Mouse (Mus musculus) kidney, postnatal 0 days (tissue): ENCODE data around the gene Irf2bp1. TPM values are rescaled to one million over a fixed set of nuclear protein-coding genes. Genes with fewer than 3 reads are reported as not detected.

ENCODE experiments used
- ATAC-seq: fragments of 200-750 bp; cut with Nextera tagmentation; replicated peaks from 2 replicates; pipeline ENCODE4 v1.8.0; 2017; ENCODE audit warnings: low read depth, moderate number of reproducible peaks, moderate TSS enrichment, moderate library complexity; ENCODE audit not compliant: low FRiP score
- DNase-seq: peaks from one replicate; pipeline ENCODE4 v3.0.0-alpha.2; 2016; ENCODE audit warnings: low spot score
- H3K27ac ChIP-seq: fragments of 300-500 bp; sonication (generic); 2 replicates; pipeline ENCODE4 v1.5.1; 2014; ENCODE audit warnings: mild to moderate bottlenecking
- H3K27me3 ChIP-seq: fragments of 300-500 bp; sonication (generic); 2 replicates; pipeline ENCODE4 v1.6.1; 2014; ENCODE audit warnings: low read length, mixed read lengths; ENCODE audit not compliant: insufficient read depth
- H3K36me3 ChIP-seq: fragments of 300-500 bp; sonication (generic); 2 replicates; pipeline ENCODE4 v1.6.1; 2014; ENCODE audit warnings: low read length, mixed read lengths; ENCODE audit not compliant: insufficient read depth
- H3K4me1 ChIP-seq: fragments of 300-500 bp; sonication (generic); replicated peaks from 2 replicates; pipeline ENCODE4 v1.6.1; 2014; ENCODE audit warnings: antibody characterized with exemption, low read length, mixed read lengths; ENCODE audit not compliant: insufficient read depth
- H3K4me2 ChIP-seq: fragments of 300-500 bp; sonication (generic); 2 replicates; pipeline ENCODE4 v1.6.1; 2014; ENCODE audit warnings: mild to moderate bottlenecking, low read length, moderate library complexity, mixed read lengths
- H3K4me3 ChIP-seq: fragments of 300-500 bp; sonication (generic); replicated peaks from 2 replicates; pipeline ENCODE4 v1.5.1; 2014; ENCODE audit warnings: low read depth, low read length
- H3K9ac ChIP-seq: fragments of 300-500 bp; sonication (generic); 2 replicates; pipeline ENCODE4 v1.6.1; 2014; ENCODE audit warnings: low read depth, low read length
- H3K9me3 ChIP-seq: fragments of 300-500 bp; sonication (generic); replicated peaks from 2 replicates; pipeline ENCODE4 v1.6.1; 2016; ENCODE audit warnings: low read length, inconsistent platforms, mixed read lengths
- CTCF ChIP-seq: IDR thresholded peaks from 2 replicates; pipeline ENCODE4 v1.5.1; 2016; ENCODE audit warnings: antibody characterized with exemption, low read depth, mild to moderate bottlenecking, moderate library complexity
- WGBS: fragments of 180-500 bp; shearing (Covaris S2); extraction: QIAGEN DNeasy Blood & Tissue Kit; methylation state at CpG from one replicate; pipeline ENCODE4 v1.1.7; 2014; 5-methylcytosine and 5-hydroxymethylcytosine counted together
- polyA plus RNA-seq: library from polyadenylated mRNA; unstranded; fragments of >200 nt; fragmentation: Nextera tagmentation; extraction: Ambion mirVana; gene quantifications from 2 replicates; pipeline ENCODE4 v1.2.1, GENCODE M21; 2015

The Irf2bp1 gene
- polyA plus RNA-seq, 1 experiment from 2014 or later = 17.3 TPM

- Histone ChIP-seq H3K4me3 (peak overlapping the region; percentile 34), H3K27me3 (no peaks in the 10 kb centered on the region), H3K9ac (peak overlapping the region; percentile 58), H3K4me1 (peaks cover 34% of the 10 kb centered on the region), H3K27ac (peak overlapping the region; percentile 79), H3K4me2 (peak overlapping the region; percentile 57), H3K36me3 (peaks cover 9% of the 10 kb centered on the region; the same call in 1 of the 2 replicates), H3K9me3 (no peaks in the 10 kb centered on the region)
- WGBS = 2% methylated on average over 17 of the region's 17 CpGs
- no peak for TF ChIP-seq CTCF
- peak; percentile 97 for DNase-seq
- peak; percentile 29 for ATAC-seq
Observed at GRCm38 (mm10) chr7:19002848-19003498, 871 bp upstream of the Irf2bp1 start.

GRCm38 (mm10) chr7:19004631-19005079, 811 bp downstream of the Irf2bp1 start:
- 5% methylated on average over 34 of the region's 34 CpGs for WGBS
- TF ChIP-seq CTCF = no peak
- no peak; the same call in 1 of the 2 replicates for ATAC-seq

DNA sequence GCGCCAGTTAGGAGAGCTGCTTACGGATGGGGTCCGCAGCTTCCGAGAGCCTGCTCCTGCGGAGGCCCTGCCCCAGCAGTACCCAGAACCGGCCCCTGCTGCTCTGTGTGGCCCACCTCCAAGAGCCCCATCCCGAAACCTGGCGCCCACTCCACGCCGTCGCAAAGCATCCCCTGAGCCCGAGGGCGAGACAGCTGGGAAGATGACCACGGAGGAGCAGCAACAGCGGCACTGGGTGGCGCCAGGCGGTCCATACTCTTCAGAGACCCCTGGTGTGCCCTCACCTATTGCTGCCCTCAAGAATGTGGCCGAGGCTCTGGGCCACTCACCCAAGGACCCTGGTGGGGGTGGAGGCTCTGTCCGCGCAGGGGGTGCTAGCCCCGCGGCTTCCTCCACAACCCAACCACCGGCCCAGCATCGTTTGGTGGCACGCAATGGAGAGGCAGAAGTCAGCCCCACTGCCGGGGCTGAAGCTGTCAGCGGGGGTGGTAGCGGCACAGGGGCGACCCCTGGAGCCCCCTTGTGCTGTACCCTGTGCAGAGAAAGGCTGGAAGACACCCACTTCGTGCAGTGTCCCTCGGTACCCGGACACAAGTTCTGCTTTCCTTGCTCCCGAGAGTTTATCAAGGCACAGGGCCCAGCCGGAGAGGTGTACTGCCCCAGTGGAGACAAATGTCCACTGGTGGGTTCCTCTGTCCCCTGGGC, 1.7 kb downstream of the Irf2bp1 start:
- Histone ChIP-seq H3K27ac (0 out of 2 replicates have a peak overlapping the region, but pooled peaks have one; percentile 95), H3K4me3 (peak overlapping the region; percentile 79; the same call in 1 of the 2 replicates), H3K4me1 (peaks cover 34% of the 10 kb centered on the region), H3K9me3 (no peaks in the 10 kb centered on the region), H3K36me3 (peaks cover 9% of the 10 kb centered on the region; the same call in 1 of the 2 replicates), H3K4me2 (peak overlapping the region; percentile 98), H3K27me3 (no peaks in the 10 kb centered on the region), H3K9ac (no peak overlapping the region)
- no peak for TF ChIP-seq CTCF
- DNase-seq (no peak), ATAC-seq (no peak)
- 81% methylated on average over 34 of the region's 34 CpGs for WGBS

More at GRCm38 (mm10) chr7:19004631-19005079, 811 bp downstream of the Irf2bp1 start:
- peak overlapping the region; percentile 79 for H3K4me3 ChIP-seq
- no peak for DNase-seq
- H3K9me3 ChIP-seq = no peaks in the 10 kb centered on the region
- H3K36me3 ChIP-seq = peaks cover 9% of the 10 kb centered on the region; the same call in 1 of the 2 replicates
- peak overlapping the region; percentile 98 for H3K4me2 ChIP-seq
- peak overlapping the region; percentile 75 for H3K9ac ChIP-seq
- no peaks in the 10 kb centered on the region for H3K27me3 ChIP-seq
- peak overlapping the region; percentile 95 for H3K27ac ChIP-seq
- H3K4me1 ChIP-seq = peaks cover 34% of the 10 kb centered on the region

GRCm38 (mm10) chr7:19006476-19006875, 2.6 kb downstream of the Irf2bp1 start:
- H3K4me1 ChIP-seq = peaks cover 34% of the 10 kb centered on the region
- H3K4me2 ChIP-seq = peak overlapping the region; percentile 22
- ATAC-seq (peak; percentile 18; the same call in 1 of the 2 replicates), DNase-seq (peak; percentile 96)
- H3K36me3 ChIP-seq = peaks cover 9% of the 10 kb centered on the region; the same call in 1 of the 2 replicates
- no peak overlapping the region for H3K4me3 ChIP-seq
- H3K9me3 ChIP-seq = no peaks in the 10 kb centered on the region
- H3K27me3 ChIP-seq = no peaks in the 10 kb centered on the region
- peak overlapping the region; percentile 15; the same call in 1 of the 2 replicates for H3K27ac ChIP-seq
- no peak overlapping the region for H3K9ac ChIP-seq
- TF ChIP-seq CTCF = peak; percentile 100
- WGBS = 7% methylated on average over 12 of the region's 12 CpGs

DNA sequence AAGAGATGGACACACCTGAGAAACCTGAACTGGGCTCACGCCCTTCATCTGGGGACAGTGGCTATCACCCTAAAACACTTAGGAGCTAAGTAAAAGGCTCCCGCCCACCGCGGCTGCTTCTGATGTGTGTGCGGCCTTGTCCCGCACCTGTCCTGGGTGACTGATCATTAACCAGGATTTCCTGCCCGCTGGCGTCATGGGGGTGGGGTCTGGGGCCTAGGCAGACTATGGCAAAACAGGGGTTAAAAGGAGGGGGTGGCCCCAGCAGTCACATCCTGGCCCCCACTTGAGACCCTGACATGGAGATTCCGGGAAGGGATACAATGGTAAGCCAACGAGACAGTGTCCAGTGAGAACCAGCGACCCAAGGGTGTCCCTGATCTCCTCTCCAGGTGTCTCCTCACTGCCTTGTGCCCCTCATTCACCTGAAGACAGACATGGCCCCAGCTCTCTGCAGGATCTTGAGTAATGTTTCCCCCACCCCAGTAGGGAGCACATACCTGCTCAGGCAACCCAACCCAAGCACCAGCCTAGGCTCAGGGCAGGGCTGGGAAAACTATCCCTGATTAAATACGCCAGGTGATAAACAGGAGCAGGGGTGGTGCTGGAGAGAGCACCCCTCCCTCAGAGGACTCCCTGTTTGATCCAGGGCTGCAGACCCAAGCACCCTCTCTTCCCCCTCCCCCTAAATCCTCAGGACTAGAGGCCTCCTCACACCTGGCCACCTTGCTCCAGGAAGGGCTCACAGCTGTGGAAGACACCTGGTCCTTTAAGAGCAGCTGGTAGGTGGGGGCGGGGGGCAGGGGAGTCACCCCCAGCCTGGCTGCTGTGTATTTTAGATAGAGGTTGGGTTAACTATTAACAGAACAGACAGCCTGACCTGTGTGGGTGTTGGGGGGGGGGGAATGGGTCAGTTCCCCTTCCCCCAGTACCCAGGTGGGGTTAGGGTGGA, 3.5 kb downstream of the Irf2bp1 start:
- no peak for TF ChIP-seq CTCF

More for the DNA sequence above, 3.5 kb downstream of the Irf2bp1 start:
- 58% methylated on average over 13 of the region's 13 CpGs for WGBS
- Histone ChIP-seq H3K4me3 (no peak overlapping the region), H3K4me2 (peak overlapping the region; percentile 22), H3K9me3 (no peaks in the 10 kb centered on the region), H3K4me1 (peaks cover 31% of the 10 kb centered on the region), H3K27ac (peak overlapping the region; percentile 19), H3K27me3 (no peaks in the 10 kb centered on the region), H3K9ac (0 out of 2 replicates have a peak overlapping the region, but pooled peaks have one; percentile 3), H3K36me3 (peaks cover 9% of the 10 kb centered on the region; the same call in 1 of the 2 replicates)
- no peak for ATAC-seq
- DNase-seq = no peak
